Mouse (Mus musculus): ENCODE measurements around the gene Dnaaf1. TPM values are rescaled to one million over a fixed set of nuclear protein-coding genes. Genes with fewer than 3 reads are reported as not detected.
A peak's percentile ranks its signal among the peaks of the same experiment; 100 is the strongest.

Gene Dnaaf1
- total and polyA plus RNA-seq, 3 experiments = 0.19 to 0.54 TPM; not detected in 1

- TF ChIP-seq ZC3H11A (IDR thresholded peaks at IDR 0.05; ENCODE audit: low read depth, low read length) = no peak
- no peak for TF ChIP-seq ZNF384 (IDR thresholded peaks at IDR 0.05; ENCODE audit: low read depth, low read length)
- TF ChIP-seq POLR2AphosphoS5 (IDR thresholded peaks at IDR 0.05; ENCODE audit: borderline replicate concordance, low read depth, low read length) = no peak
- no peak for TF ChIP-seq POLR2A (IDR thresholded peaks at IDR 0.05; ENCODE audit: control insufficient read depth in 1 of 2, insufficient read depth in 1 of 2, low read depth in 1 of 2, low read length in 2 of 2, poor library complexity in 1 of 2)
- TF ChIP-seq USF2 (IDR thresholded peaks at IDR 0.05; ENCODE audit: borderline replicate concordance in 1 of 2, insufficient read depth in 1 of 2, low read depth in 1 of 2, low read length in 2 of 2) = no peak
- no peak for TF ChIP-seq POLR2AphosphoS2 (IDR thresholded peaks at IDR 0.05; ENCODE audit: low read length)
- no peak for TF ChIP-seq ETS1 (IDR thresholded peaks at IDR 0.05; ENCODE audit: low read depth, low read length)
- no peak for TF ChIP-seq CHD2 (IDR thresholded peaks at IDR 0.05; ENCODE audit: low read length)
- Histone ChIP-seq H3K4me1 (ENCODE audit: control insufficient read depth in 1 of 2, insufficient read depth in 2 of 2, low read length in 2 of 2) (peaks cover 7 to 15% of the 10 kb centered on the region in 2 experiments; a peak in 3 of 4 replicates), H3K9ac (ENCODE audit: control insufficient read depth, low read depth, low read length, poor library complexity, severe bottlenecking) (no peak overlapping the region), H3K79me2 (ENCODE audit: control insufficient read depth, insufficient read depth, low read length, poor library complexity) (peaks cover 23% of the 10 kb centered on the region), H3K36me3 (ENCODE audit: control insufficient read depth in 1 of 2, insufficient read depth in 2 of 2, low read length in 2 of 2) (peaks cover 0 to 7% of the 10 kb centered on the region in 2 experiments; a peak in 3 of 4 replicates), H3K9me3 (replicated peaks; ENCODE audit: insufficient read depth, low read length) (no peaks in the 10 kb centered on the region), H3K4me3 (ENCODE audit: control insufficient read depth in 1 of 2, insufficient read depth in 1 of 2, low read depth in 2 of 2, low read length in 2 of 2) (no peak overlapping the region), H3K27me3 (ENCODE audit: control insufficient read depth in 1 of 2, insufficient read depth in 2 of 2, low read length in 2 of 2) (no peaks in the 10 kb centered on the region), H3K27ac (ENCODE audit: control insufficient read depth, low read depth, low read length) (no peak overlapping the region)
- DNase-seq (ENCODE audit: low read depth, low spot score) = no peak
Observed at GRCm38 (mm10) chr8:119569881-119570280, 5.2 kb upstream of the Dnaaf1 start.

- Histone ChIP-seq H3K36me3 (ENCODE audit: control insufficient read depth in 1 of 2, insufficient read depth in 2 of 2, low read length in 2 of 2) (peaks cover 0 to 7% of the 10 kb centered on the region in 2 experiments; a peak in 3 of 4 replicates), H3K27ac (ENCODE audit: control insufficient read depth, low read depth, low read length) (no peak overlapping the region), H3K9ac (ENCODE audit: control insufficient read depth, low read depth, low read length, poor library complexity, severe bottlenecking) (no peak overlapping the region), H3K4me3 (ENCODE audit: control insufficient read depth in 1 of 2, insufficient read depth in 1 of 2, low read depth in 2 of 2, low read length in 2 of 2) (no peak overlapping the region), H3K27me3 (ENCODE audit: control insufficient read depth in 1 of 2, insufficient read depth in 2 of 2, low read length in 2 of 2) (no peaks in the 10 kb centered on the region), H3K79me2 (ENCODE audit: control insufficient read depth, insufficient read depth, low read length, poor library complexity) (peaks cover 23% of the 10 kb centered on the region), H3K9me3 (replicated peaks; ENCODE audit: insufficient read depth, low read length) (no peaks in the 10 kb centered on the region), H3K4me1 (ENCODE audit: control insufficient read depth in 1 of 2, insufficient read depth in 2 of 2, low read length in 2 of 2) (peaks cover 7 to 15% of the 10 kb centered on the region in 2 experiments)
- DNase-seq (ENCODE audit: low read depth, low spot score) = peak; percentile 47
- TF ChIP-seq ETS1 (IDR thresholded peaks at IDR 0.05; ENCODE audit: low read depth, low read length) (no peak), ZNF384 (IDR thresholded peaks at IDR 0.05; ENCODE audit: low read depth, low read length) (no peak), MYC (IDR thresholded peaks at IDR 0.05; ENCODE audit: low read depth, low read length) (no peak), EP300 (IDR thresholded peaks at IDR 0.05; ENCODE audit: low read depth in 1 of 2, low read length in 2 of 2) (0 out of 4 replicates have a peak, but pooled peaks of 1 of the 2 experiments have one; percentile 9), TAL1 (IDR thresholded peaks at IDR 0.05; ENCODE audit: low read length) (peak; percentile 68), HCFC1 (IDR thresholded peaks at IDR 0.05; ENCODE audit: low read depth, low read length) (no peak), UBTF (IDR thresholded peaks at IDR 0.05; ENCODE audit: borderline replicate concordance, insufficient read depth, low read depth, low read length) (no peak), E2F4 (IDR thresholded peaks at IDR 0.05; ENCODE audit: borderline replicate concordance, low read depth, low read length) (no peak), GABPA (IDR thresholded peaks at IDR 0.05; ENCODE audit: low read depth, low read length) (no peak)
Observed at GRCm38 (mm10) chr8:119571135-119571534, 3.9 kb upstream of the Dnaaf1 start.

Measured in MEL (cell line).